Mouse (Mus musculus) WW6 (cell line): ENCODE results near the gene 2310007B03Rik.

ENCODE experiments used
- DNase-seq: peaks from one replicate; pipeline ENCODE4 v3.0.0-alpha.2; 2013; ENCODE audit warnings: low read depth, low spot score

Gene 2310007B03Rik

DNA sequence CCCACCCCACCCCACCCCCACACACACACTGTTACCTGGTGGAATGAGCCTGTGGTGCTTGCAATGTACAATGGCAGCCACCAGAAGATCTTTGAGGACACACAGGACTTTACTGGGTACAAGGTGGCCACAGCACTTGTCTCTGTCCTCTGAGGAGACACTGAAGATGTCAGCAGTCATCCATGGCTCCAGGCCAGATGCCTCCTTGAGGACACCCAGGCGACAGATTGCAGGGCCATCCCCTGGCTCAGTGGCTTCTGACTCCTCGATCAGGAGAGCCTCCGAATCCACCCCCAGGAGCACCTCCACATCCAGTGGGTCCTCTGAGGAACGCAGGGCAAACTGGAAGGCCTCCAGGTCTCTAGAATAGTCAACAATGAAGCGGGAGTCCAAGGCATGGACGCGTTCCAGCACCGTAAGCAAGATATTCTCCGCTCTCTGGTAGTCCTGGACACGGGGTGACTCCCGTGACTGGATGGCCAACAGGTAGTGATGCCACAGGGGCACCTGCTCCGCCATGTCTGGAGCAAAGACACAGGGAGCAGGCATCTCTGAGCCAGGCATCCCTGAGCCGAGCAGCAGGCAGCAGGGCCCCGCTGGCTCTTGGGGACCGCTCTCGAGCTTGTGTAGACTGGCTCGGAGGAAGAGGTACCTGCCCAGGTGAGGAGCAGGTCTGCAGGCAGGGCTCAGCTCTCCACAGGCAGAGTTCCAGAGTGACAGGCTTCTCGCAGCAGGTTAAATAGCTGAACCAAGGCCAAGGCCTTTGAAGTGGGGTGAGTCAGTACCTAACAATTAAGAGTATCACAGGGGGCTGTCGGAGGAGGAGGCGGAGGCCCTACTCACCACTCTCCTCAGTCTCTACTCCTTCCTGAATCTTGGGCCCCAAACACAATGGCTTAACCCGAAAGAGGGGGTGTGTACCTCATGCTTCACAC lies 915 bp downstream of the 2310007B03Rik start:
- no peak for DNase-seq

DNA sequence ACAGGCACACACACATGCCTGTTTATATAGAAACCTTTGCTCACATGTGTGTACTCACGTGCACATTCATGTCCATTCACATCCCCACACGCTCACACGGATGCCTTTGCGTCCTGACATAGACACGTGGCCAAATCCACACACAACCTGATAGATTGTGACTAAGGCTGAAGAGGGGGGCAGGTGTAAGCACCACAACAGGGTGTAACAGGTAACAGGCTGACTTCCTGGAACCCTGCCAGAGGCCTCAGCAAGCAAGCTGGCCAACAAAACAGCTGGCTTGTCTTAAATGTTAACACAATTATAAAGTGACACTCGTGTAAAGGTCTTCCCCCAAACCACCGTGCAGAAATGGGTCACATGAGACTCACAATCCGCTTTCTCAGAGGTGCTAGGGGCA lies 1.8 kb downstream of the 2310007B03Rik start:
- no peak for DNase-seq

DNA sequence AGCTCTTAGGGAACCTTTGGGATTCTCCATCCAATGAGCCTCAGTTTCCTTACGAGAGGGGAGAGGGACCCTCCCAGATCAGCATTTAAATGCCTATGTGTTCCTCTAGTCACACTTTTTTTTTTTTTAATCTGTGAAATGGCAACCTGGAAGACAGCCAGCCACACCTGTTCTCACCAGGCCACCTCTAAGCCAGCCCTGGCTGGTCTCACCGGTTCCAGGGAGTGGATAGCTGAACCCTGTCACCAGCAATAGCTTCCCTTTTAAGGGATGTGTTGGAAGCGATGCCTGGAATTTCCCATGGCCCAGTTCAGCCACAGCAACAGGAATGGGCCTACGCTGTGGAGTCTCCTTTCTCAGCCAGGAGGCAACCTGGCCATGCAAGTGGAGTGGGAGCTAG lies 3.2 kb downstream of the 2310007B03Rik start:
- no peak for DNase-seq

DNA sequence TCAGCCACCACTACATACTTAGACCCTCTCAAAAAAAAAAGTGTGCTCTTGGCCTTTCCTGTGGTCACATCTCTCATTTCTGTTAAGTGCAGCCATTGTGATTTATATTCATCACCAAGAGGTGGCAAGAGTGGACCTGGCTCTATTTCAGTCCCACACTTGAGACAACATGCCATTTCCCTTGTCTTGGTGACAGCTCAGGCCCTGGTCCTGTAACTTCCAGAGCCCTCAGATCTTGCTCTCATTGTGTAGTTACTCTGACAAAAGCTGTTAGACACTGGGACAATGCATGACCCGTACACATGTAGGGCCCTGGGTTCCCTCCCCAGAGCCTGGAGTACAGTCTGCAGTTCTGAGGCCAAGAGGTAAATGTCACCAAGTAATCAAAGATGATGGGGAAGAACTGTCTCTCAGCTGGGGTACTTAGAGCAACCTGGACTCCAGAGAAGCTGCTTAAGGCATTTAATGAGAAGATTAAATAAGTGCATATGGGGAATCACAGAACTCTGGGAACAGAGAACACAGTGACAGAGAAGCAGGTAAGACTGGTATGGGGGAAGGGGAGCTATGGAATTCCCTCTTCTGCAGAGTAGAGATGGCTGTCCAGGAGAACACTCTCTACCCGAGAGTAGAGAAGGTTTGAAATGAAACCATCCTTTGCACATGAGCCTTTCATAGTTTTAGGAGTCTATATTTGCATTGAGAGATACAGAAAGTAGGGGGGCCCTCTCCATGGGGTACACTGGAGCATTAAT lies 9.7 kb downstream of the 2310007B03Rik start:
- DNase-seq, result no peak

DNA sequence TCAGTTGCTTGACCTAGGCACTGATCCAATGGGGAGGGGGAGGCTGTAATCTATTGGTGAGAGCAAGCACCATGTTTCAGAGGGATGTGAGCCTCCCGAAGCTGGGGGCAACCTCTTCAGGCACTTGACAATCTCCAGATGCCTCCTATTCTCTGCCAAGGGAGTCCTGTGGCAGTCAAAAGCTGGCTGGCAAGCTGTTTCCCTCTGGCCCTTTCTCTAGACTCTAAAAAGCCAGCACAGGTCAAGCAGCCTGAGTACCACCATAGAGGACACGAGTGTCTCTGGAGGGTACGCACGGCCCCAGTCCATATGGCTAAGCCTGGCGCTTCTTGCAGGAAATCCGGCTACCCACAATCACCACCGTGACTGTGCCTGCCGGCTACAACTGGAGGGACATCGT lies 16.6 kb downstream of the 2310007B03Rik start:
- DNase-seq, result no peak

DNA sequence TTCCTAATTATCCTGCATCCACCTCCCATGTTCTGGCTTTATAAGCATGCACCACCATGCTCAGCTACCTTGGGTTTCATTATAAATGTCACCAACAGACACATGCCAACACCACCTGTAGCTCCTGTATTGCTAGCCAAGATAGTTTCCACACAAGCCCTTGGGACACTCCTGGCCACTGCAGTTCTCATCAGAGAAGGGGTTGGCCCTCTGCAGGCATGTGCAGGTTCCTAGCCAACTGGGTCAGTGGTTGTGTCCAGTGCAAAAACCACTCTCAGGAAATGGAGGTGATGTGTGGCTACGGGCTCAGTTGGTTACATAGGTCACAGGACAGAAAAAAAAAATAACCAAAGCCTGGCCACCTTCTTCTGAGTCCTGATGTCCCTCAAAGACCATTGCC lies 17.9 kb downstream of the 2310007B03Rik start:
- no peak for DNase-seq

DNA sequence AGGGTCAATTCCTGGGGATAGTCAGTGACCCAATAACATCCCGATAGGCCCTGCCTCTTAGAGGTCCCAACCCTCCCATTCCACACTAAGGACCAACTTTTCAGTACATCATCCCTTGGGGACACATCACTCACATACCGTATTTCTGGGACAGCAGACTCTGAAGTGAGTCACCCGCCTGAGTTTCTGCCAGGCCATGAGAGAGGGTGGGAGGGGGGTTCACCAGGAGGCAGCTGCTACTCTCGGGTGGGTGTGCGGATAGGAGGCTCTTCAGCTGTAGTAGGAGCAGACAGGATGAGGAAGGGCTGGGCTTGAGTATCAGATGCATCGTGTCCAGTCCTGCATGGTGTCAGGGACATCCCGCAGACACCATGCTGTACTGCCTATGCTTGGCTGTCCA lies 21.0 kb downstream of the 2310007B03Rik start:
- no peak for DNase-seq

DNA sequence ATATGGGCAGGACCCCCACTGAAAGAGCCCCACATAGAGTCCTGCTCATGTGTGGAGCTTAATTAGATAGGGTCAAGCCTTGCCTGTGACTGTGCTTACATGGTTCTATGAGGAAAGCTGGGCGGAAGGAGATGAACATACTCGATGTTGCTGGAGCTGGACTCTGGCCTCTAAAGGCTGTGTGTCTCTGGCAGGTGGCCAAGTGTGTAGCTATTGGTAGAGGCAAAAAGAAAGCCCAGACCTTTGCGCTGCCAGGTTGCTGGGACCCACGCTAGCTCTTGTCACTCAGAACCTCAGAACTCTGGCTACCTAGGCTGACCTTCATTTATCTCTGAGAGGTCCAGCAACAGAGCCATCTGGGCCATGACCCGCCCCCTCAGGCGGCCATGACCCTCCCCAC lies 22.2 kb downstream of the 2310007B03Rik start:
- DNase-seq, result no peak

DNA sequence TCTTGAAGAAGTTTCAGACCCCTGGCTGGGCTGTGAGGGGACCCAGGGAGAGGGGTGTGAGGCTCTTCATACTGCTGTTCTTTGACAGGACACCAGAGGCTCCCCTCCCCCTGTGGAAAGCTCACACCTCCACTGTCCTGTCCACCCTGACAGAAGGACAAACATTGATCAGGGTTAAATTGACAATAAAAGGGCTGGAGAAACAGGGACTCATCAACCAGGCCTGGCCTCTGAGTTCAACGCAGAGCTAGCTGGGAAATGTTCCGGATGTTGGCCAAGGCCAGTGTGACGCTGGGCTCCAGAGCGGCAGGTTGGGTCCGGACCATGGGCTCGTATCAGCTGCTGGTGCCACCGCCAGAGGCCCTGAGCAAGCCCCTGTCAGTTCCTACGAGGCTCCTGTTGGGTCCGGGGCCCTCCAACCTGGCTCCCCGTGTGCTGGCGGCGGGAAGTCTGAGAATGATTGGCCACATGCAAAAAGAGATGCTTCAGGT lies 25.7 kb downstream of the 2310007B03Rik start, which contains the start of gene Agxt:
TSS of gene Agxt (plus strand) at position 205 of the 491 bp plus-strand sequence.
- no peak for DNase-seq

DNA sequence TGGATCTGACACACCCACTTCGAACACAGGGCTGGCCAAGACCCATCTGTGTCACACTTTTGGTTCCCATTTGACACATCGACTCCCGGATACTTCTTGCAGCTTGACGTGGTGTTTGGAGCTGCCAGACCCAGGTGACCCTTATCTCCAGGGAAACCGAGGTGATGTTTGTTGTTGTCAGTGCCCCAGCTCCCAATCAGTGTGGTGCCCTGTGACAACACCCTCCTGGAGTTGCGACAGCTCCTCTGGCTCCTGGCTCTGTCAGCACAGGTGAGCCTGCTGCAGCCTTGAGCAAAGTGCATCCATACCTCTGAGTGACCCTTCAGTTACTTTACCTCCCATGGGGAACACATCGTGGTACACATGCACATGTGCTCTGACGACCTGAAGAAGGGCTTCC lies 28.1 kb downstream of the 2310007B03Rik start:
- DNase-seq, result no peak

DNA sequence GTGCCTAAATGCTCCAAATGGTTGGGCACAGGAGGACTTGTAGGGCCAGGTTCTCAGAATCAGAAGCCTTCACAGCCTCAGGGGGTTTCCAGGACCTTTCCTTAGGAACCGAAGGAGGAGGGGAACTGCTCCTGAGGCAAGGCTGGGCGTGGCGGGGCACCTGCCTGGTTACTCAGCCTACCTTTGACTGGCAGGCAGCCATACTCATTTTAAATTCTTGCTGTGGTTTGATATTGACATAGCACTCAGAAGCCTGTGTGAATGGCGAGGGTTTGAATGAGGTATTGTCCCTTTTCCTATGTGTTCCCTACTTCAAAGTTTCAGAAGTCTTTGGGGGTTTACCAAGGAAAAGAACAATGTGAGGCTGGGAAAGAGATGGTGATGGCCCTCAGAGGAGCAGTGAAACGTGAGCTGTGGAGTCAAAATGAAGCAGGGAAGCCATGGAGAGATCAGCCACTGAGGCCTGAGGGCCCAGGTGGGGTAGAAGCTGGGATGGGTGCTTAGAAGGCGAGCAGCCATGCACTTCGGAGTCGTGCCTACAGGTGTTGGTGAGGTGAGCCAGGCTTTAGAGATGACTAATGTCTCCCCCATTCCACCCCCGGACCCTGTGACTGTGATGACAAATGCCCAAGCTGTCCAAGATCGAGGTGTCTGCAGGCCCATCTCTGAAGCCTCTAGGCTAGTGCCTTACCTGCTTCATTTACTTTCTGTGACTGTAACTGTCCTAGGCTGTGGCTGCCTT lies 30.3 kb downstream of the 2310007B03Rik start:
- DNase-seq, result no peak

DNA sequence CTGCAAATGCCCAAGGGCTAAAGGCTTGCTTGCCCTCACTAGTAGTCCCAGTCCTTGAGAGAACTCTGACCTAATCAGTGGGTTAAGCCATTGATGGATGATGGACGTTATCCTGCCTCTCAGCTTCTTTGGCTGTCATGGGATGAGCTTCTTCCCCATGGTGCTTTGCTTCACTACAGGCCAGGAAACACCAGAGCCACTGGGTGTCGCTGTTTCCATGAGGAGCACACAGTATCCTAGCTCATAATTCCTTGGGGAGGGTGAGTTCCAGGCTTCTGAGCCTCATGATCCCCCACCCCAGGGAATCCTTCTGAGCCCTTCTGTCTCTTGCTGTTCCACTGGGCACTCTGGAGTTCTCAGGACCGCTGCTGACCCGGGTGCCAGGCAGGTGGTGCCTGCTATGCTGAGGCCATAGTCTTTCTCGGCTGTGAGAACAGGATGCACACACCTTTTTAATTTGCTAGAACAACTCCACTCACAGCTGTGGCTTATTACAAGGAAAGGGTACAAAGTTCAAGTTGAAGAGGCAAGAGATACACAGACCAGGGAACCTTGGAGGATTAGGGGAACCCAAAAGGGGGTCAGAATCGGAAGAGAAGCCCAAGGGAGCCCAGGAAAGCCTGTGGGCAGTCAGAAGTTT lies 31.9 kb downstream of the 2310007B03Rik start:
- DNase-seq, result peak; percentile 26

DNA sequence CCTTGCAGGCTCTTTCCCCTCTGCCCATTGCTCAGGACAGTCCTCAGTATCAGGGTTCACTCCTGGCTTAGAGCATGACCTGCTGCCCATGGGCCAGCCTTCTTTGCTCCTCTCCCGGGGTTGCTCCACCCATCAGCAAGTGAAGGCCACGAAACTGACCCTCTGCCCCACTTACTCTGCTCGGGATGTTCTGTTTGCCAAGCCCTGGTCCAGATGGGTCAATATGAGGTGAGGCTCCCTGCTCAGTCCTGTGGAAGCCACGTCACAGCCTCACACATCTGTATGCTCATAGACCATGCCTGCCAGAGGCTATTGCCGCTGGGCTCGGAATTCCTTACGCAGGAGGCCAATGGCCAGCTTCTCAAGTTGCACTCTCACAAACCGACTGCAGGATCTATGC lies 32.5 kb downstream of the 2310007B03Rik start:
- no peak for DNase-seq

DNA sequence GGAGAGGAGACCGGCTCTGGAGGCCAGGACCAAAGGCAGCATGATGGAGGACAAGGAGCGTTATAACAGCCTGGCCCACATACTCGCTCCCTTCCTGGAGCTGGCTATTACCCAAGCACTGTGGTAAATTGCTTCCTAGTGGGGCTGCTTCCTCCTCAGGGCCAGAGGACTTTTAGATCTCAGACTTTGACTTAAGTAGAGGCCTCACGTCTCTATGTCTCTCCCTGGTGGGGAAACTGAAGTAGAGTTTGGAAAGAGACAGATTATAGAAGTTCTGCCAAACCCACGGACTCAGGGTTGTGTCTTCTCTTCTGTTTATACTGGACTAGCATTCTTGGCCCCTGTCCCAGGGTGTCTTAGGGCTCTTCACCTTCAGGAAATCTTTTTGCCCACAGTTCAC lies 35.5 kb downstream of the 2310007B03Rik start:
- no peak for DNase-seq

DNA sequence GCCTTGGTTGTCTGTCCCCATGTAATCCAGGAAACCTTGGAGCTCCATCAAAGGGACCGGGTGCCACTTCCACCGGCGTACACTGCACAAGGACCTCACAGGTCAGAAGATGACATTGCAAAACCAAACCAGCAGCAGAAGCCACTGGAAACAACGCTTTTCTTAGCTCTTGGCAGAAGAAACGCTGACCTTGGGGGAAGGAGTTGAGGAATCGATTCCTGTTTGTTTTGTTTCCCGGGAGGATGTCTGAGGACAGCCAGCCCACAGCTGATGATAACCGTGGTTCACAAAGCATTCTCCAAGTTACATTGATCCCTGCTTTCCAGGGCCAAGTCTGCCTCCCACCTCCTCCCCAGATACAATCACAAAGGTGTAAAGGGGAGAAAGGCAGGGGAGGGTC lies 36.7 kb downstream of the 2310007B03Rik start:
- DNase-seq, result no peak

DNA sequence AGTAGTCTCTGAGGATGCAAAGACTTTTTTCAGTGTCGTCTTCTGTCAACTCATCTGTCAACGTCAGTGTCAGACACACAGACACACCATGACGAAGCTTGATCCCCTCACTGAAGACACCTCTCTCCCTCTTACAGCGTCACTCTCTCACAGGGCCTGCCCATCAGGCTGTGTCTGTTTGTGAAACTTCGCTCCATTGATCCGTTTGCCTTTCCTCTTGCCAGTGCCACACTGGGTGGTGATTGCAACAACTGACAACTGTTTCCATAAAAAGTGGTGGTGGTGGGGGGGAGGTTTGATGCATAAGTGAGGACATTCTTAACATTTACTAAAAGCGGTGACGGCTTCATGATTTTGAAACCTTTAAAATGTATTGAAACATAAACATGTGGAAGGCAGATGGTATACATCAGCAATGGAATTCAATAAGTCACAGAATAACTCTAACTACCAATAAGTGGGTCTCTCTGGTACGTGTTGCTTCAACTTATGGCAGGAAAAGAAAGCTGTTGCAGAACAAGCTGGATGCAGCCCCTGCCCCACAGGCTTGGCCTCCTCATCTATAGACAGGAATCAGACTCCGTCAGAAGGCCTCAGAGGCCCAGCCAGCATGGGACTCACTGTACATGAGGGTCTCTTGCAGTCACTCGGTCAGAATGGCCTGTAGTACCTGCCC lies 37.4 kb downstream of the 2310007B03Rik start:
- DNase-seq, result no peak

DNA sequence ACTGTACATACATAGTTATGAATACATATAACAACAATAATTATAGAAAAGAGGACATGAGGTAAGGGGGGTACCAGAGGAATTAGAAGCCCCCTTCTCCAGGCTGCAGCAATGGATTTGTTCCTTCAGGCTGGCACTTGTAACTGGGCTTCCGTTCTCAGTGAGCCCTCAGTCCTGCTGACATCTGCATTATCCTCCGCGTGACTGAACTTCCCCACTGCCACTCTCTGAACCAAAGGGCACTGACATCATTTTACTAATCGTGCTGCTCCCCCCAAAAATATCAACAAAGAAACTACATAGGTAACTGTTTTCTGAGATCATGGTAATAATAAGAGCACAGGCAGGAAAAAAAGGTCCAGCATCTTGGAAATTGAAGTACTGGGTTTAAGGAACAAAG lies 41.9 kb downstream of the 2310007B03Rik start:
- DNase-seq, result no peak

DNA sequence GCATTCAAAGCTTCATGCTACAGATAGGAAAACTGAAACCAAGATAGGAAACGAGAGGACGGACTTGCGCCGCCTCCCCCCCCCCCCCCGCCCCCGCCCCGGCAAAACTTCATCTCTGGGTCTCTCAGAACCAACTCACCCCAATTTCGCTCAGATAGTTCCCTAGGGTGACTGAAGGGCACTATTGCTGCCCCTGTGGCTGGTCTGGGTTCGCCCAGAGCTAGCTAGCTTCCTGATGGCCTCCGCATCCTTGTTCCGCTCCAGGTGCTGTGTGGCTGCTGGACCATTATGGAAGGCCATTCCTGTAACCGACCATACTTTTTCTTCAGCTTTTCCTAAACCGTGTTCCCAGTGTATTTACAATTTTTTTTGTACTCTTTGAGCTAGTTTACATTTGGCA lies 45.3 kb downstream of the 2310007B03Rik start:
- DNase-seq, result no peak

DNA sequence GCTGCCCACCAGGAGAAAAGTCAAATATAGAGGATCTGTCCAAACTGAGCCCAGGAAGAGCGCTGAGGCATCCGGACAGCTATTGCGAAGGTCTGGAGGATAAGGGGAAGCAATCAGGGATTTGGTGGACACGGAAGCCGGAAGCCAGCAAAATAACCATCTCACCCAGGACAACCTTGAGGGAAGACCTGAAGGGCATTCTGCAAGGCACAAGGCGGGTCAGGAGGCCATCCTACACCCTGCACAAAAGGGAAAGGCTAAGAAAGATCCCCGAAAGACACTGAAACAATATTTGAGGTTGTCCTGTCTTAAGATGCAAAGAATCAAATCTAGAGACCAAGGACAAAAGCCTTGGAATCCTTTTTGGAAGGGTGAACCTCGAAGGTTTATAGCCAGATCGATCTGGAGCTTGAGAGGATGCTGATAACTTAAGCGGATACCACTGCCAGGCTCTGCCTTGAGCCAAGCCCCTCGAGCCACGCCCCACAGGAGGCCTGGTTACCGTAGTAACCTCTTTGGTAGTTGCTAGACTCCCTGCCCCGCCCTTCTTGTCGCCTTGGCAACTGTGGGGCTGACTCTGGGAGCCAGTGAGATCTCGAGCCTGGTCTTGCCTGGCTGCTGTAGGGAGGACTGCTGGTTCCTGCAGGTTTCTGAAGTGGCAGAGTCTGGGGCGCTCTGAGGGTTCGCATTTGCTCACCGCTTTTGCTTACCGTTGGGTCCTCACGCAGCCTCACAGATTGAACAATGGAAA lies 45.9 kb downstream of the 2310007B03Rik start:
- peak; percentile 60 for DNase-seq

DNA sequence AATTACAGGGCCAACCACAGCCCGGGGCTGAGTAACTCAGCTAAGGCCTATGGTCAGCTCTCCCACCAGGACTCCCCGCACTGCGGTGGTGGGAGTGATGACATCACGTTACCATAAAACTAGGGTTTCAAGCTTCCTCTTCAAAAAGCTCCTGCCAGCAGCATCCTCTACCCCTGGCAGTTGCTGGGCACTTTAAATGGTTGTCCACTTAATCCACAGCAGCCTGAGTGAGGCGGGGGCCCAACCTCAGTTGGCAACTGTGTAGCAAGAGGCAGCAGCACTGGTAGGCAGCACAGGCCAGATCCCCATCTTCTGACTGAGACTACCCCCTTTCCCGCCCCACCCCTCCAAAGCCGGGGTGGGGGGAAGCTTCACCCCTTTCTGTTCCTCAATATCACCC lies 58.0 kb downstream of the 2310007B03Rik start:
- DNase-seq, result no peak
